8 mouse cellular contexts compared by ENCODE assay signal in the genomic region with DNA sequence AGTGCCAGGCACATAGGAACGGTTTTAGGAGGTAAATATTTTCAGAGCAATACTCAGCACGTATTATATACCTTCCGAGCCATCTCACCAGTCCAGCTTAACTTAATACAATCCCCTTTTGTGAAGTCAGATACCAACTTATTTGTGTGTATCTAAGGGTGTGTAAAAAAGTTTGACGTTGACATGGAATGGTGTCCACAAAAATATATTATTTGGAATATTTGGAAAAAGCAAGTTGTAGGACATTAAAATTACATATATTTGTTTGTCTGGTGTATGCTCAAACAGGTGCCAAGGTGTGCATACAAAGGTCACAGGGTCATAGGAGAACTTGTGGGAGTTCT. TPM values are rescaled to one million over a fixed set of nuclear protein-coding genes. Genes with fewer than 3 reads are reported as not detected.
DNase-seq lines count a peak whose midpoint lies in the region; ATAC-seq lines count a peak whose summit lies in the region.

No protein-coding gene starts in this region.

- no peak for ATAC-seq in lung, embryonic 15.5 days (ENCODE audit: borderline replicate concordance, extremely low read depth, low FRiP score, low TSS enrichment)
- no peak for ATAC-seq in forebrain, embryonic 11.5 days (replicated peaks; ENCODE audit: low FRiP score)
- no peak for ATAC-seq in limb, embryonic 13.5 days (ENCODE audit: low FRiP score, low read depth)
- no peak for ATAC-seq in stomach, embryonic 14.5 days (ENCODE audit: insufficient number of reproducible peaks, insufficient read depth, low FRiP score, low read depth)
- ATAC-seq in granulocyte monocyte progenitor cell, adult 5-6 weeks (replicated peaks; ENCODE audit: poor library complexity, severe bottlenecking) = no peak

- WGBS in lung, embryonic 15.5 days = 30% methylated on average over 4 of the region's 4 CpGs
- WGBS in forebrain, embryonic 11.5 days = 42% methylated on average over 4 of the region's 4 CpGs
- WGBS in limb, embryonic 13.5 days = 43% methylated on average over 4 of the region's 4 CpGs
- WGBS in stomach, embryonic 14.5 days = 30% methylated on average over 4 of the region's 4 CpGs

- 0 out of 2 replicates have a peak, but pooled peaks cover 14% of the 10 kb centered on the region for H3K27me3 ChIP-seq in lung, embryonic 15.5 days
- H3K27me3 ChIP-seq in forebrain, embryonic 11.5 days (ENCODE audit: control insufficient read depth, insufficient read depth, low read length) = no peaks in the 10 kb centered on the region
- H3K27me3 ChIP-seq in limb, embryonic 13.5 days = no peaks in the 10 kb centered on the region
- 0 out of 2 replicates have a peak, but pooled peaks cover 4% of the 10 kb centered on the region for H3K27me3 ChIP-seq in stomach, embryonic 14.5 days (ENCODE audit: control insufficient read depth, insufficient read depth, low read length)

- H3K4me2 ChIP-seq in lung, embryonic 15.5 days = peak overlapping the region; percentile 86
- peak overlapping the region; percentile 91 for H3K4me2 ChIP-seq in forebrain, embryonic 11.5 days (ENCODE audit: low read depth, low read length, severe bottlenecking)
- H3K4me2 ChIP-seq in limb, embryonic 13.5 days (replicated peaks) = peak overlapping the region; percentile 73
- H3K4me2 ChIP-seq in stomach, embryonic 14.5 days (replicated peaks; ENCODE audit: low read depth, low read length) = peak overlapping the region; percentile 48

- DNase-seq in lung, postnatal 4 days = no peak
- DNase-seq in forebrain, embryonic 11.5 days (ENCODE audit: low spot score) = no peak
- DNase-seq in cerebellum, adult 8-10 months = no peak
- DNase-seq in thymus, postnatal 36 days = no peak

- H3K9me3 ChIP-seq in lung, embryonic 15.5 days = no peaks in the 10 kb centered on the region
- no peaks in the 10 kb centered on the region for H3K9me3 ChIP-seq in forebrain, embryonic 11.5 days (ENCODE audit: control insufficient read depth, low read length)
- no peaks in the 10 kb centered on the region for H3K9me3 ChIP-seq in limb, embryonic 13.5 days
- no peaks in the 10 kb centered on the region for H3K9me3 ChIP-seq in stomach, embryonic 14.5 days (ENCODE audit: control insufficient read depth, low read depth, low read length)

- peak overlapping the region; percentile 57 for H3K4me3 ChIP-seq in lung, embryonic 15.5 days
- peak overlapping the region; percentile 68 for H3K4me3 ChIP-seq in forebrain, embryonic 11.5 days (ENCODE audit: low read depth, low read length)
- peak overlapping the region; percentile 60 for H3K4me3 ChIP-seq in limb, embryonic 13.5 days
- H3K4me3 ChIP-seq in stomach, embryonic 14.5 days (ENCODE audit: low read depth, low read length) = peak overlapping the region; percentile 36

- H3K9ac ChIP-seq in lung, embryonic 15.5 days = 0 out of 2 replicates have a peak overlapping the region, but pooled peaks have one; percentile 59
- no peak overlapping the region; the same call in 1 of the 2 replicates for H3K9ac ChIP-seq in forebrain, embryonic 11.5 days (ENCODE audit: low read length)
- peak overlapping the region; percentile 67; the same call in 1 of the 2 replicates for H3K9ac ChIP-seq in limb, embryonic 13.5 days
- no peak overlapping the region for H3K9ac ChIP-seq in stomach, embryonic 14.5 days (replicated peaks; ENCODE audit: low read depth, low read length)

- H3K4me1 ChIP-seq in lung, embryonic 15.5 days = peaks cover 10% of the 10 kb centered on the region; the same call in 1 of the 2 replicates
- no peaks in the 10 kb centered on the region for H3K4me1 ChIP-seq in forebrain, embryonic 11.5 days (replicated peaks; ENCODE audit: control insufficient read depth, insufficient read depth, low read length)
- H3K4me1 ChIP-seq in limb, embryonic 13.5 days = 0 out of 2 replicates have a peak, but pooled peaks cover 4% of the 10 kb centered on the region
- H3K4me1 ChIP-seq in stomach, embryonic 14.5 days (ENCODE audit: control insufficient read depth, insufficient read depth, low read length) = no peaks in the 10 kb centered on the region

- H3K27ac ChIP-seq in lung, embryonic 15.5 days = no peak overlapping the region
- H3K27ac ChIP-seq in forebrain, embryonic 11.5 days (ENCODE audit: low read depth, low read length) = no peak overlapping the region
- no peak overlapping the region for H3K27ac ChIP-seq in limb, embryonic 13.5 days
- H3K27ac ChIP-seq in stomach, embryonic 14.5 days (ENCODE audit: low read length) = no peak overlapping the region

- no peaks in the 10 kb centered on the region for H3K36me3 ChIP-seq in lung, embryonic 15.5 days
- no peaks in the 10 kb centered on the region for H3K36me3 ChIP-seq in forebrain, embryonic 11.5 days (ENCODE audit: control insufficient read depth, insufficient read depth, low read length)
- no peaks in the 10 kb centered on the region for H3K36me3 ChIP-seq in limb, embryonic 13.5 days
- H3K36me3 ChIP-seq in stomach, embryonic 14.5 days (ENCODE audit: control insufficient read depth, insufficient read depth, low read length) = no peaks in the 10 kb centered on the region

RNA-seq across cellular contexts. Expression of a gene that starts 0.8 kb away (rescaled TPM):
- polyA plus RNA-seq in lung, embryonic 15.5 days (2015; fragmentation: Nextera tagmentation; extraction: Ambion mirVana) = 33.1 and 34.5 TPM in 2 replicates
- polyA plus RNA-seq in forebrain, embryonic 11.5 days (2014; fragmentation: Nextera tagmentation; extraction: Ambion mirVana) = 36.5 and 39.7 TPM in 2 replicates
- polyA plus RNA-seq in limb, embryonic 13.5 days (2015; fragmentation: Nextera tagmentation; extraction: Ambion mirVana) = 43.9 and 48.3 TPM in 2 replicates
- polyA plus RNA-seq in stomach, embryonic 14.5 days (2014; fragmentation: Nextera tagmentation; extraction: Ambion mirVana) = 46.9 and 52.9 TPM in 2 replicates
- total RNA-seq in granulocyte monocyte progenitor cell, adult 5-6 weeks (2014; fragmentation: Nextera tagmentation) = 20.7 and 50.3 TPM in 2 replicates
- 17.0 and 25.4 TPM in 2 replicates for total RNA-seq in granulocyte monocyte progenitor cell, adult 5-6 weeks (2017)

Comparison
In these comparisons a context has a peak if more than half of its experiments do, and no peak if none do; other contexts are left out.
1. H3K9ac ChIP-seq: peak in lung, embryonic 15.5 days (single experiment) and limb, embryonic 13.5 days (single experiment); none in forebrain, embryonic 11.5 days (single experiment) and stomach, embryonic 14.5 days (single experiment).
2. Peak in every context shown above with its lines, with median percentiles within 50 percentile points of each other: H3K4me2 ChIP-seq and H3K4me3 ChIP-seq.